Mouse (Mus musculus) kidney, adult 8-10 months (tissue): ENCODE measurements around the gene Srp14.

Source experiments
- DNase-seq, 2 experiments: peaks; one replicate each; pipeline ENCODE4 v3.0.0; 2022

The Srp14 gene

GRCm38 (mm10) chr2:118479550-118479909 is at the start of gene Srp14:
Gene Srp14 (minus strand): TSS chr2:118479711.
- peak; percentile 91 for DNase-seq

- DNase-seq: no peak
Measured at GRCm38 (mm10) chr2:118526545-118526944, 47.0 kb upstream of the Srp14 start.

- no peak for DNase-seq
Measured at GRCm38 (mm10) chr2:118524811-118525210, 45.3 kb upstream of the Srp14 start.

GRCm38 (mm10) chr2:118523163-118523730 is 43.7 kb upstream of the Srp14 start:
- no peak for DNase-seq

- DNase-seq: no peak
Measured at GRCm38 (mm10) chr2:118522265-118522664, 42.8 kb upstream of the Srp14 start.

GRCm38 (mm10) chr2:118520042-118520933 is 40.8 kb upstream of the Srp14 start:
- DNase-seq: peak; percentile 65 to 83

GRCm38 (mm10) chr2:118512418-118513377 is 33.2 kb upstream of the Srp14 start:
- DNase-seq: no peak

GRCm38 (mm10) chr2:118511779-118512417 is 32.4 kb upstream of the Srp14 start:
- DNase-seq: peak in 1 of 2 experiments; percentile 27

- peak; percentile 98 for DNase-seq
Measured at GRCm38 (mm10) chr2:118510447-118511310, 31.2 kb upstream of the Srp14 start.

GRCm38 (mm10) chr2:118509688-118510446 is 30.4 kb upstream of the Srp14 start:
- no peak for DNase-seq

GRCm38 (mm10) chr2:118507126-118507525 is 27.6 kb upstream of the Srp14 start:
- no peak for DNase-seq

- no peak for DNase-seq
Measured at GRCm38 (mm10) chr2:118500191-118500590, 20.7 kb upstream of the Srp14 start.

- no peak for DNase-seq
Measured at GRCm38 (mm10) chr2:118499135-118499961, 19.8 kb upstream of the Srp14 start.

- no peak for DNase-seq
Measured at GRCm38 (mm10) chr2:118498476-118498875, 19.0 kb upstream of the Srp14 start.

GRCm38 (mm10) chr2:118497890-118498289 is 18.4 kb upstream of the Srp14 start:
- DNase-seq: no peak

- DNase-seq: no peak
Measured at GRCm38 (mm10) chr2:118495024-118495423, 15.5 kb upstream of the Srp14 start.

- no peak for DNase-seq
Measured at GRCm38 (mm10) chr2:118491741-118492395, 12.4 kb upstream of the Srp14 start.

GRCm38 (mm10) chr2:118491281-118491731 is 11.8 kb upstream of the Srp14 start:
- peak in 1 of 2 experiments; percentile 42 for DNase-seq
